Mouse (Mus musculus): ENCODE results near the gene Nhlrc1.
A peak's percentile ranks its signal among the peaks of the same experiment; 100 is the strongest.

DNA sequence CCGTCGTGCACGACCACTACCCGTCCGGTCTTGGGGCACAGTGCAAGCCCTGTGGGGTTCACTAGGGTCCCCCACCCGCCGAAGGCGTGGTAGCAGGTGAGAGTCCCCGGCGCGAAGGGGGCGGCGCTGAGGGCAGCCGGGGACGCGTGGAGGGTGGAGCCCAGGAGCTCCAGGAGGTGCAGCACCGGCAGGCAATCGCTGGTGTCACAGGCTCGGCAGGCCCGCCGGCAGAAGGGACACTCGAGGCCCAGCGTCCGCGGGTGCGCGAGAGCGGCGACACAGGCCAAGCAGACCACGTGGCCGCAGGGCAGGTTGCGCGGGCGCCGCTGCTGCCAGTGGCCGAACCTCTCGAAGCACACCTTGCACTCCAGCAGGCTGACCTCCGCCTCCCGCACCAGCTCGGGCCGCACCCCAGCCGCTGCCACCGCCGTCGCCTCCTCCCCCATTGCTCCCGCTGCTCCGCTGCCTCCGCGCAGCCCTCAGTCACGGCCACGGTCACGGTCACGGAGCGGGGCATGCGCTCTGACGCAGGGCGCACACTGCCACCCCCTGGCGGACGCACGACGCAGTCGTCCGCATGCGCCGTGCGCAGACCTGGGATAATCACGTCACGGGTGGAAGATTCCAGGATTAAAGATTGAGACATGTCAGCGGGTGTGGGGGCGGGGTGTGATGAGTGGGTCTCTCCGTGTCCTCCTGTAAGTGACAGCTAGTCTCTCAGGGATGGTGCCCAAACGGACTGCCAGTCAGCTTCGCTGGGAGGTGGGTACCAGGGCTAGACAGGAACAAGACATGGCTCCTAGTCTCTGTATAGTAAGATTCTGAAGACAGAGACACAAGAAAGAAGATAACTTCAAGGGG, at the start of gene Nhlrc1:
- TF ChIP-seq CTCF (IDR thresholded peaks at IDR 0.05; ENCODE audit: low read depth): peak; percentile 90
- no peak for TF ChIP-seq EP300 (IDR thresholded peaks at IDR 0.05; ENCODE audit: low read depth)
